Mouse (Mus musculus) heart, embryonic 16.5 days (tissue): ENCODE results near the gene Fam169b. TPM values are rescaled to one million over a fixed set of nuclear protein-coding genes. Genes with fewer than 3 reads are reported as not detected.

Source experiments
- ATAC-seq: fragments of 200-750 bp; cut with Nextera tagmentation; replicated peaks from 2 replicates; pipeline ENCODE4 v1.8.0; 2017; ENCODE audit warnings: moderate number of reproducible peaks; ENCODE audit not compliant: insufficient read depth, low FRiP score; ENCODE audit errors: extremely low read depth
- H3K27ac ChIP-seq: fragments of 300-500 bp; sonication (generic); 2 replicates; pipeline ENCODE4 v1.5.1; 2014; ENCODE audit warnings: mild to moderate bottlenecking, low read length, control low read depth, moderate library complexity
- H3K27me3 ChIP-seq: fragments of 300-500 bp; sonication (generic); 2 replicates; pipeline ENCODE4 v1.6.1; 2014; ENCODE audit warnings: low read length, mixed read lengths; ENCODE audit not compliant: control insufficient read depth, insufficient read depth
- H3K36me3 ChIP-seq: fragments of 300-500 bp; sonication (generic); 2 replicates; pipeline ENCODE4 v1.6.1; 2014; ENCODE audit not compliant: control insufficient read depth, insufficient read depth
- H3K4me1 ChIP-seq: fragments of 300-500 bp; sonication (generic); 2 replicates; pipeline ENCODE4 v1.6.1; 2014; ENCODE audit warnings: low read length, mixed read lengths; ENCODE audit not compliant: control insufficient read depth, insufficient read depth
- H3K4me2 ChIP-seq: fragments of 300-500 bp; sonication (generic); 2 replicates; pipeline ENCODE4 v1.6.1; 2014; ENCODE audit warnings: low read depth, mild to moderate bottlenecking, control low read depth, low read length
- H3K4me3 ChIP-seq: fragments of 300-500 bp; sonication (generic); 2 replicates; pipeline ENCODE4 v1.5.1; 2014; ENCODE audit warnings: mild to moderate bottlenecking, control low read depth, low read length
- H3K9ac ChIP-seq: fragments of 300-500 bp; sonication (generic); 2 replicates; pipeline ENCODE4 v1.6.1; 2014; ENCODE audit warnings: low read length, control low read depth
- H3K9me3 ChIP-seq: fragments of 300-500 bp; sonication (generic); replicated peaks from 2 replicates; pipeline ENCODE4 v1.6.1; 2016; ENCODE audit warnings: low read length; ENCODE audit not compliant: control insufficient read depth
- WGBS: fragments of 180-500 bp; shearing (Covaris S2); extraction: QIAGEN DNeasy Blood & Tissue Kit; methylation state at CpG from one replicate; pipeline ENCODE4 v1.1.7; 2014; 5-methylcytosine and 5-hydroxymethylcytosine counted together
- polyA plus RNA-seq: library from polyadenylated mRNA; unstranded; fragments of >200 nt; fragmentation: Nextera tagmentation; extraction: Ambion mirVana; gene quantifications from 2 replicates; pipeline ENCODE4 v1.2.1, GENCODE M21; 2015

The Fam169b gene
- polyA plus RNA-seq, 1 experiment from 2014 or later: 15.1 TPM

- Histone ChIP-seq H3K4me3 (no peak overlapping the region), H3K27ac (no peak overlapping the region), H3K9ac (no peak overlapping the region), H3K4me1 (peaks cover 33% of the 10 kb centered on the region), H3K27me3 (no peaks in the 10 kb centered on the region), H3K36me3 (no peaks in the 10 kb centered on the region), H3K9me3 (no peaks in the 10 kb centered on the region), H3K4me2 (no peak overlapping the region)
- no peak for ATAC-seq
- WGBS: 56% methylated on average over 6 of the region's 6 CpGs
Measured at GRCm38 (mm10) chr7:68259523-68260081, 14.0 kb upstream of the Fam169b start.

DNA sequence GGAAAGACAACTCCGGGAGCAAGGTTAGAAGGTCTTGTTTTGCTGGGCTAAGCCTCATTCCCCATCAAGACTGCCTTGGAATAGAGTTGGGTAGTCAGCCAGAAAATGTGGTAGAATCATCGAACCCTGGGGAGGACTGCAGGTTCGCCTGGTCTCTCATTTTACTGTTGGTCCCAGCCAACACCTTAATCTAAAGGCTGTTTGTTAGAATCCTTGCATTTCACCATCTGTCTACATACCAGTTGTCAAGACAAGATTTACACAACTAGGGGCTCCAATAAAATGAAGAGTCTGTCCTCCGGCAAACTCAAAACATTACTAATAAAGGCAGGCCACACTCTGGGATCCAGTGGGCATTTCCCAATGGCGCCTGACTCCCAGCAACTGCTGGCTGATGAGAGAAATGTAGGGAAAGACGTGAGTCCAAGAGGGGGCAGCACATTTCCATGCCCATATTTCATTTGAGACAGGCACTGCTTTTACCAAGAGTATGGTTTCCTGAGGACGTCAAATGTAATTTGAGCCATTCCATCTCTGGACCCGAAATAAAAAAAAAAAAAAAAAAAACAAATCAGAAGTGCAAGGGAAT lies 10.9 kb upstream of the Fam169b start:
- Histone ChIP-seq H3K4me3 (no peak overlapping the region), H3K36me3 (no peaks in the 10 kb centered on the region), H3K4me2 (no peak overlapping the region), H3K4me1 (peaks cover 30% of the 10 kb centered on the region), H3K27me3 (no peaks in the 10 kb centered on the region), H3K9ac (no peak overlapping the region), H3K27ac (no peak overlapping the region), H3K9me3 (no peaks in the 10 kb centered on the region)
- WGBS: 65% methylated on average over 8 of the region's 8 CpGs
- no peak for ATAC-seq

DNA sequence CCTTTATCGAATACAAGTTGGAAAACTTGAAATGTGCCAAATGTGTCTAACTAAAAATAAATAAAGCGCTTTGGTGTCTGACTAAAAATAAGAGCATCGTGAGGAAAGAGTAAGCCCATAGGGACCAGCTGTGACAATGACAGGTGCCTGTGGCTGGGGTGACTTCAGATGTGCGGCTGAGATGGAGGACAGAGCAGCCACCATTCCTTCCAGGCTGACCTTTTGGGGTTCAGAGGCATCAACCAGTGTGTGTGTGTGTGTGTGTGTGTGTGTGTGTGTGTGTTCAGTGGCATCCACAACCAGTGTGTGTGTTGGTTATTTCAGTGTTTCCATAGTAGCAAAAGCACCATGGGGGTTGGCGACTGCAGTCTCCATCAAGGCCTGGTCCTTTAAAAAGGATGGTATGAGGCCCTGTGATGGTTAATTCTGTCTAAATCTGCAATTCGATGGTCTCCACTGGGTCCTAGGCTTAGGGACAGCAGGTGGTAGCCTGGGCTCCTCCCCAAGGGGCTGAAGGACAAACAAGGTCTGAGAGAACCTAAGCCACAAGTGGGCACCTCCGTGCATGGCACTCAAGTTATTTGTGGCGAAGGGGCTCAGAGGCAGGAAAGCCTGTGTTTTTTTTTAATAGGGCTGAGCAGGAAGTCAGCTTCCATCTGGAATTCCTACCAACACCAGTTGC lies 10.2 kb upstream of the Fam169b start:
- Histone ChIP-seq H3K9me3 (no peaks in the 10 kb centered on the region), H3K4me1 (peaks cover 26% of the 10 kb centered on the region), H3K4me3 (peak overlapping the region; percentile 58), H3K27ac (peak overlapping the region; percentile 74), H3K4me2 (peak overlapping the region; percentile 88), H3K27me3 (no peaks in the 10 kb centered on the region), H3K9ac (peak overlapping the region; percentile 68), H3K36me3 (no peaks in the 10 kb centered on the region)
- WGBS: 40% methylated on average over 8 of the region's 8 CpGs
- no peak for ATAC-seq

DNA sequence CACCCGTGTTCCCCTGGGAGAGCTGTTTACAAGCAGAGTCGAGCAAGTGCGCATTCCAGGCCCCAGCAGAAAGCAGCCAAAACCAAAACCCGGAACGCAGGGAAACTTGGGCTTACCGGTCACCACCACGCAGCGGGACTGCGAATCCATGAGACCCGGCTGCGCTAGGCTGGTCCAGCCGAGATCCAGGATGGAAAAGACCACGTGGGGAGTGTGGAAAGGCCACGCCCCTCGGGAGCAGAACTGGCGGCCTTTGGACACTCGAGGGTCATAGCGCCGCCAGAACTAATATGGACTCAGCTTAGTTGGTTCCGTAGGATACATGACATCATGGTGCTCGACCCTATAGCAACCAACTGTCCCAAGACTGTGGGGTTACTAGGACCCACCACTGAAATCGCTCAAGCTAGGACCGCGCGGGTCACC lies 9.6 kb upstream of the Fam169b start, which contains the start of gene Pgpep1l:
Pgpep1l (minus strand) TSS at position 206 of the 426 bp plus-strand sequence.
- Histone ChIP-seq H3K9ac (peak within 1 kb of the TSS; percentile 68), H3K4me3 (peak within 1 kb of the TSS; percentile 58), H3K9me3 (no peaks in the 10 kb centered on the region), H3K4me2 (peak within 1 kb of the TSS; percentile 88), H3K36me3 (no peaks in the 10 kb centered on the region), H3K4me1 (peaks cover 20% of the 10 kb centered on the region), H3K27ac (peak within 1 kb of the TSS; percentile 74), H3K27me3 (no peaks in the 10 kb centered on the region)
- WGBS: 7% methylated on average over 25 of the region's 25 CpGs
- ATAC-seq: peak; percentile 59

DNA sequence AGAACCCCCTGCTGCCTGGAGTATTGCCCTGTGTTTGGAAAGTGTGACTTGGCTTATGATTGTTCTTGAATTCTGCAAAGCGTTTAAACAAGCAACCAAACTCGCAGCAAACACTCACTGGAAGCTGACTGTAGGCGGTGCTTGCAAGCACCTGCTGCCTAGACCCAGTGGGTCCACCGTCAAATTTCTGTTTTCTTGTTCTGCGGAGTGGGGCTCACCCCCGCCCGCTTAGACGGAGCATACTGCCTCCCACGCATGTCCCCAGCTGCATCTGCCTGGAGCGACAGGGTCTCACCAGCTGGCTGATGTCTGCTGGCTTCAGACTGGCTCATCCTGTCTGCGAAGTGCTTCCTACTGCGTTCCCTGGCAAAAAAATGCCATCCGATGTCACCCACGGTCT lies 9.1 kb upstream of the Fam169b start:
- Histone ChIP-seq H3K36me3 (no peaks in the 10 kb centered on the region), H3K9ac (peak overlapping the region; percentile 68), H3K9me3 (no peaks in the 10 kb centered on the region), H3K4me3 (peak overlapping the region; percentile 58), H3K27me3 (no peaks in the 10 kb centered on the region), H3K4me2 (peak overlapping the region; percentile 88), H3K4me1 (peaks cover 18% of the 10 kb centered on the region), H3K27ac (peak overlapping the region; percentile 23)
- peak; percentile 35; the same call in 1 of the 2 replicates for ATAC-seq
- WGBS: 15% methylated on average over 14 of the region's 14 CpGs

- no peak overlapping the region for H3K4me2 ChIP-seq
- peaks cover 18% of the 10 kb centered on the region for H3K4me1 ChIP-seq
- no peaks in the 10 kb centered on the region for H3K27me3 ChIP-seq
- no peaks in the 10 kb centered on the region for H3K9me3 ChIP-seq
- no peak overlapping the region for H3K9ac ChIP-seq
- no peak overlapping the region for H3K27ac ChIP-seq
- 48% methylated on average over 7 of the region's 7 CpGs for WGBS
- H3K4me3 ChIP-seq: no peak overlapping the region
- no peaks in the 10 kb centered on the region for H3K36me3 ChIP-seq
- ATAC-seq: no peak
Measured at GRCm38 (mm10) chr7:68265391-68265790, 8.2 kb upstream of the Fam169b start.

GRCm38 (mm10) chr7:68266691-68267090 lies 6.9 kb upstream of the Fam169b start:
- no peak overlapping the region for H3K4me2 ChIP-seq
- H3K36me3 ChIP-seq: no peaks in the 10 kb centered on the region
- H3K4me1 ChIP-seq: peaks cover 21% of the 10 kb centered on the region
- peak overlapping the region; percentile 51; the same call in 1 of the 2 replicates for H3K27ac ChIP-seq
- ATAC-seq: no peak
- H3K9ac ChIP-seq: no peak overlapping the region
- H3K27me3 ChIP-seq: no peaks in the 10 kb centered on the region
- WGBS: 32% methylated on average over 6 of the region's 6 CpGs
- no peaks in the 10 kb centered on the region for H3K9me3 ChIP-seq
- H3K4me3 ChIP-seq: no peak overlapping the region

DNA sequence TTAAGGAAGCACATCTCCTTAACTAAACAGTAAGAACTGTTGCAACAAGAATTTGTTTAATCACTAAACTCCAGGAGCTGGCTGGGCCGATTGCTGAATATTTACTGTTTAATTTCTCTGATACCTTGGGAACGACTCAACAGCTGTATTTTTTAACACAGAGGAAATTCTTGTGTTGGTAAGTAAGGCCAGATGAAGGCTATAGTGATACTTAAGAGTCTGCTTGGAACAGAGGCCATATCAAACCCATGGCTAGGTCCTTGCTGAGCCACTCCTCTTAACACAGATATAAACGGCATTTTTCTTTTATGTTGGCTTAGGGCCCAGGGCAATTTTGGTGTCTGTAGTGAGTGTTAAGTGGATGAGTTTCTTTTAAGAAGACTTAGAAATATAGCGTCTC lies 3.1 kb upstream of the Fam169b start:
- Histone ChIP-seq H3K27me3 (no peaks in the 10 kb centered on the region), H3K4me2 (no peak overlapping the region), H3K4me1 (peaks cover 3% of the 10 kb centered on the region; the same call in 1 of the 2 replicates), H3K36me3 (no peaks in the 10 kb centered on the region), H3K27ac (peak overlapping the region; percentile 66), H3K4me3 (no peak overlapping the region), H3K9me3 (no peaks in the 10 kb centered on the region), H3K9ac (no peak overlapping the region)
- 28% methylated on average over 4 of the region's 4 CpGs for WGBS
- no peak for ATAC-seq

- H3K36me3 ChIP-seq: no peaks in the 10 kb centered on the region
- no peaks in the 10 kb centered on the region for H3K9me3 ChIP-seq
- no peaks in the 10 kb centered on the region; the same call in 1 of the 2 replicates for H3K27me3 ChIP-seq
- no peak overlapping the region for H3K9ac ChIP-seq
- no peak overlapping the region for H3K4me2 ChIP-seq
- H3K27ac ChIP-seq: no peak overlapping the region
- 84% methylated on average over 6 of the region's 6 CpGs for WGBS
- H3K4me1 ChIP-seq: peaks cover 11% of the 10 kb centered on the region
- H3K4me3 ChIP-seq: no peak overlapping the region
- 0 out of 2 replicates have a peak, but pooled peaks have one; percentile 17 for ATAC-seq
Measured at GRCm38 (mm10) chr7:68271816-68272215, 1.8 kb upstream of the Fam169b start.
